Mouse (Mus musculus) stomach, embryonic 16.5 days (tissue): ENCODE measurements around the gene Arl8a. TPM values are rescaled to one million over a fixed set of nuclear protein-coding genes. Genes with fewer than 3 reads are reported as not detected.

Experiments
- ATAC-seq: fragments of 200-750 bp; cut with Nextera tagmentation; 2 replicates; pipeline ENCODE4 v1.8.0; 2017; ENCODE audit warnings: moderate number of reproducible peaks, moderate TSS enrichment; ENCODE audit not compliant: insufficient read depth, low FRiP score
- H3K27ac ChIP-seq: fragments of 300-500 bp; sonication (generic); 2 replicates; pipeline ENCODE4 v1.5.1; 2014; ENCODE audit warnings: low read length
- H3K27me3 ChIP-seq: fragments of 300-500 bp; sonication (generic); 2 replicates; pipeline ENCODE4 v1.6.1; 2014; ENCODE audit warnings: low read length, control low read depth, mixed read lengths; ENCODE audit not compliant: control insufficient read depth, insufficient read depth
- H3K36me3 ChIP-seq: fragments of 300-500 bp; sonication (generic); 2 replicates; pipeline ENCODE4 v1.6.1; 2014; ENCODE audit warnings: low read length; ENCODE audit not compliant: control insufficient read depth, insufficient read depth
- H3K4me1 ChIP-seq: fragments of 300-500 bp; sonication (generic); 2 replicates; pipeline ENCODE4 v1.6.1; 2014; ENCODE audit warnings: low read length, control low read depth, mixed read lengths; ENCODE audit not compliant: control insufficient read depth, insufficient read depth
- H3K4me2 ChIP-seq: fragments of 300-500 bp; sonication (generic); 2 replicates; pipeline ENCODE4 v1.6.1; 2014; ENCODE audit warnings: low read depth, low read length, mixed read lengths
- H3K4me3 ChIP-seq: fragments of 300-500 bp; sonication (generic); replicated peaks from 2 replicates; pipeline ENCODE4 v1.5.1; 2014; ENCODE audit warnings: mild to moderate bottlenecking, low read length
- H3K9ac ChIP-seq: fragments of 300-500 bp; sonication (generic); 2 replicates; pipeline ENCODE4 v1.6.1; 2014; ENCODE audit warnings: low read length
- H3K9me3 ChIP-seq: fragments of 300-500 bp; sonication (generic); replicated peaks from 2 replicates; pipeline ENCODE4 v1.6.1; 2016; ENCODE audit warnings: low read length, control low read depth; ENCODE audit not compliant: control insufficient read depth
- WGBS: fragments of 180-500 bp; shearing (Covaris S2); extraction: QIAGEN DNeasy Blood & Tissue Kit; methylation state at CpG from one replicate; pipeline ENCODE4 v1.1.7; 2014; 5-methylcytosine and 5-hydroxymethylcytosine counted together
- polyA plus RNA-seq: library from polyadenylated mRNA; unstranded; fragments of >200 nt; fragmentation: Nextera tagmentation; extraction: Ambion mirVana; gene quantifications from 2 replicates; pipeline ENCODE4 v1.2.1, GENCODE M21; 2015

Gene Arl8a
- polyA plus RNA-seq, 1 experiment from 2014 or later = 35.3 TPM

DNA sequence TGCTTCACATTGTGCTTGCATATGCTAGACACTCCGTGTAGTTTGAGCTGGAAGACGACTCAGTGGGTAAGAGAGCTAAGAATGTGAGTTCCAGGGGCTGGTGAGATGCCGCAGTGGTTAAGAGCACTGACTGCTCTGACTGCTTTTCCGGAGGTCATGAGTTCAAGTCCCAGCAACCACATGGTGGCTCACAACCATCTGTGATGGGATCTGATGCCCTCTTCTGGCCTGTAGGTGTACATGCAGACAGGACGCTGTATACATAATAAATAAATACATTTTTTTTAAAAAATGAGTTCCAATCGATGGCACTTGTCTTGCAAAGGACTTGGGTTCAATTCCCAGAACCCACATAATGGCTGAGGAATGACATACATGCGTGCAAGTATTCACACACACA is 24.6 kb downstream of the Arl8a start:
- Histone ChIP-seq H3K9ac (no peak overlapping the region), H3K27ac (no peak overlapping the region), H3K4me2 (no peak overlapping the region), H3K4me3 (no peak overlapping the region), H3K9me3 (no peaks in the 10 kb centered on the region), H3K27me3 (no peaks in the 10 kb centered on the region), H3K36me3 (no peaks in the 10 kb centered on the region), H3K4me1 (peaks cover 6% of the 10 kb centered on the region; the same call in 1 of the 2 replicates)
- no peak for ATAC-seq
- WGBS = 76% methylated on average over 7 of the region's 7 CpGs

DNA sequence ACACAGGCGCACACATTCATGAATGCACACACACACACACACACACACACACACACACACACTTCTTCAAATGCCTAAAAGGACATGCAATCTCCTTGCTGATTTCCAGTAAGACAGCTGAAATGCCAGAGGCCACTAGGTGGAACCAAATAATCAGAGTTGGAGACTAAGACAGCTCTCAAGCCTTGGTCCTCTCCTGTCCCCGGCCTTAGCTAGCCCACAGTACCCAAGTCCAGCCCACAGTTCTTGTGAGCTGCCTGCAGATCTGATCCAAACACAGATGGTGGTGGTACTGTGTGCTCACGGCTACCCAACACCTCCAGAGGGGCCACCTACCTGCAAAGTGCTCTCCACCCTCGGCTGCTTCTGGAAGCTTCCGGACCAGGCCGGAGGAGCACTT is 25.4 kb downstream of the Arl8a start:
- H3K27me3 ChIP-seq = no peaks in the 10 kb centered on the region
- H3K9ac ChIP-seq = no peak overlapping the region
- H3K36me3 ChIP-seq = no peaks in the 10 kb centered on the region
- no peak overlapping the region for H3K4me3 ChIP-seq
- no peak overlapping the region for H3K4me2 ChIP-seq
- peaks cover 6% of the 10 kb centered on the region; the same call in 1 of the 2 replicates for H3K4me1 ChIP-seq
- whole genome bisulfite sequencing = 40% methylated on average over 6 of the region's 6 CpGs
- H3K9me3 ChIP-seq = no peaks in the 10 kb centered on the region
- ATAC-seq = peak; percentile 79
- H3K27ac ChIP-seq = no peak overlapping the region

DNA sequence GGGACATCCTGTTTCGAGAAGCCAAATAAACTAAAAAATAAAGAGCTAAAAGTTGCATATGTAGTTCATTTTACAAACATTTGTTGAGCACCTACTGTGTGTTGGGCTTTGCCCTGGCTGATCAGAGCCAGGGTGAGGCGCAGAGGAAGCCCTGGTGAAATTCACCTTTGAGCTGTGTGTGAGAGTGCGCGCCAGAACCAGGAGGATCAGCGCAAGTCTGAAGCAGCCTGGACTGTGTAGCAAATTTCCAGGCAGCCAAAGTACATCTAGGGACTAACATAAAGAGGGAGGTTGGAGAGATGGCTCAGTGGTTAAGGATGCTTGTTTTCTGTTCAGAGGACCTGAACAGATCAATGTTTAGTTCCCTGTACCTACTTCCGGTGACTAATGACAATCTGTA is 26.7 kb downstream of the Arl8a start:
- peaks cover 6% of the 10 kb centered on the region; the same call in 1 of the 2 replicates for H3K4me1 ChIP-seq
- H3K36me3 ChIP-seq = no peaks in the 10 kb centered on the region
- H3K9ac ChIP-seq = no peak overlapping the region
- WGBS = 91% methylated on average over 6 of the region's 6 CpGs
- no peaks in the 10 kb centered on the region for H3K27me3 ChIP-seq
- no peaks in the 10 kb centered on the region for H3K9me3 ChIP-seq
- H3K27ac ChIP-seq = no peak overlapping the region
- no peak overlapping the region for H3K4me2 ChIP-seq
- no peak for ATAC-seq
- H3K4me3 ChIP-seq = no peak overlapping the region

DNA sequence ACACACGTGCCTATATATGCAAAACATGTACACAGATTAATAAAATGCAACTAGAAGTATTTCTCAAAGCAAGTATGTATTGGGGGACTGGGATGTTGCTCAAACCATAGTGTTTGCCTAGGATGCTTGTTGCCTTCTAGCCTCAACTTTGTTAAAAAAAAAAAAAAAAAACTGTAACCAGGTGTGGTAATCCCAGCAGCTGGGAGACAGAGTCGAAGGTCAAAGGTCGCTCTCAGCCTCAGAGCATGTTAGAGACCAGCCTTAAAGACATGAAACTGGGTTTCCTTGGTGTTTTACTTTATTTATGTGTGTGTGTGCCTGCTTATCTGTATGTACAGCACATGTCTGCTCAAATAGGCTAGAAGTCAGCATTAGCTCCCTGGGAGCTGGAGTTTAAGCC is 28.6 kb downstream of the Arl8a start:
- no peak for ATAC-seq
- Histone ChIP-seq H3K36me3 (no peaks in the 10 kb centered on the region), H3K27me3 (no peaks in the 10 kb centered on the region), H3K27ac (no peak overlapping the region), H3K4me1 (0 out of 2 replicates have a peak, but pooled peaks cover 3% of the 10 kb centered on the region), H3K9ac (no peak overlapping the region), H3K4me2 (no peak overlapping the region), H3K9me3 (no peaks in the 10 kb centered on the region), H3K4me3 (no peak overlapping the region)
- WGBS = 72% methylated on average over 3 of the region's 3 CpGs

DNA sequence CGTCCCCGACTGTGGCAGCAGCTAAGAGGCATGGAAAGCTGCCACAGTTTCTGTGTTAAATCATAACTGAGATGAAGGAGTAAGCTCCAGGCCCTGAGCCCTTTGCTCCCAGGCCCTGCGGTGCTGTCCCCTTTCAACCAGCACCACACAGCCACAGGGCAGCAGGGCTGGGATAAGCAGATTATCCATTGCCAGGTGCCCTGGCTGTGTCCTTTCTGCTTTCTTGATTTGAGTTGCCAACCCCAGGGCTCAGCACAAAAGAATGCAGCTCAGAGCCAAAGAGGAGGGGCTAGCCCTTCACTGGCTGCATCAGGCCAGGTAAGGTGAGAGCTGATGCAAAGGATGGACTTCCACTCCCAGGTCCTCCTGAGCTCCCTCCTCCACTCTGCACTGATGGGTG is 31.1 kb downstream of the Arl8a start:
- no peak for ATAC-seq
- no peak overlapping the region for H3K4me2 ChIP-seq
- no peak overlapping the region for H3K27ac ChIP-seq
- no peak overlapping the region for H3K4me3 ChIP-seq
- H3K36me3 ChIP-seq = no peaks in the 10 kb centered on the region
- WGBS = 91% methylated on average over 3 of the region's 3 CpGs
- peaks cover 16% of the 10 kb centered on the region for H3K4me1 ChIP-seq
- H3K27me3 ChIP-seq = no peaks in the 10 kb centered on the region
- no peak overlapping the region for H3K9ac ChIP-seq
- no peaks in the 10 kb centered on the region for H3K9me3 ChIP-seq

GRCm38 (mm10) chr1:135178863-135179262 is 32.2 kb downstream of the Arl8a start:
- H3K4me3 ChIP-seq = no peak overlapping the region
- ATAC-seq = no peak; the same call in 1 of the 2 replicates
- 66% methylated on average over 7 of the region's 7 CpGs for WGBS
- H3K4me2 ChIP-seq = no peak overlapping the region
- H3K9ac ChIP-seq = no peak overlapping the region
- peaks cover 16% of the 10 kb centered on the region for H3K4me1 ChIP-seq
- no peaks in the 10 kb centered on the region for H3K27me3 ChIP-seq
- H3K36me3 ChIP-seq = no peaks in the 10 kb centered on the region
- peak overlapping the region; percentile 21; the same call in 1 of the 2 replicates for H3K27ac ChIP-seq
- H3K9me3 ChIP-seq = no peaks in the 10 kb centered on the region

DNA sequence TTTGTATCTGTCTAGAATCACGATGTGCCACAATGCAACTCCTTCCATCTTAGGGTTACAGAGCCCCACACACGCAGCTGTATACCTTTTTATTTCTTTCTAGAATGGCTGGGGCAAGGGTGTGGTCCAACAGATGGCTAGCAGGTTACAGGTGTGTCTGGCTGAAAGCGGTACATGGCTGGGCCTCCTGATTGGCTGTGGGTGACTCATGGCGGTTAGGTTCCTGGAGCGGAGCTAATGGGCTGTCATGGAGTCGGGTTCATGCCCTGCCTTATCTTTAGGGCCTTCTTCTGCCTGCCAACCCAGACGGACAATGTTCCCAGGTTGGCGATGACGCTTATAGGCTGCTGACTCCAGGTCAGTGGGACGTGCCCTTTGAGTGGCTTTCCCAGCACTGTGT is 34.2 kb downstream of the Arl8a start:
- peaks cover 16% of the 10 kb centered on the region for H3K4me1 ChIP-seq
- H3K4me3 ChIP-seq = no peak overlapping the region
- WGBS = 64% methylated on average over 10 of the region's 10 CpGs
- H3K9ac ChIP-seq = no peak overlapping the region
- H3K27ac ChIP-seq = peak overlapping the region; percentile 88
- H3K27me3 ChIP-seq = no peaks in the 10 kb centered on the region
- no peaks in the 10 kb centered on the region for H3K9me3 ChIP-seq
- peak; percentile 74 for ATAC-seq
- H3K36me3 ChIP-seq = no peaks in the 10 kb centered on the region
- no peak overlapping the region for H3K4me2 ChIP-seq

DNA sequence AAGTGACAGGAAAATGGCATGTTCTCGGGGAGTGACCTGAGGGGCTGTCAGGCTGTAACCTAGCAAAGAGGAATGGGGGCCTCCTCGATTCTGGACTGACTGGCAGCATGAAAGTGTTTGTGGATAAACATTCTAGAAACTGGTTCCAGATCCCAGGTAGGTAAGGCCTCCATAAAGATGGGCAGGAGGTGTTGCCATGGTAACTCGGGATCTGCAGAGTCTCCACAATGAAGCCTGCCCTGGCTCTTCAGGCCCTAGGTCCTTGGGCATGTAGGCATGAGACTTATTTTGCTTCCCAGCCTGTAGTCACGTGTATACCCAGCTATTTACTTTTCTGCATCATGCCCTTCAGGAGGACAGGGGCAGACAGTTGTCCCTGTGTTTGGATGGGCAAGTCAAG is 34.7 kb downstream of the Arl8a start:
- WGBS = 65% methylated on average over 4 of the region's 4 CpGs
- Histone ChIP-seq H3K27me3 (no peaks in the 10 kb centered on the region), H3K9me3 (no peaks in the 10 kb centered on the region), H3K4me1 (peaks cover 16% of the 10 kb centered on the region), H3K4me2 (no peak overlapping the region), H3K9ac (no peak overlapping the region), H3K4me3 (no peak overlapping the region), H3K36me3 (no peaks in the 10 kb centered on the region), H3K27ac (peak overlapping the region; percentile 88)
- no peak for ATAC-seq

GRCm38 (mm10) chr1:135181880-135182623 is 35.4 kb downstream of the Arl8a start:
- H3K9me3 ChIP-seq = no peaks in the 10 kb centered on the region
- 69% methylated on average over 8 of the region's 8 CpGs for WGBS
- peaks cover 16% of the 10 kb centered on the region for H3K4me1 ChIP-seq
- no peak overlapping the region for H3K4me3 ChIP-seq
- no peak overlapping the region for H3K4me2 ChIP-seq
- H3K27ac ChIP-seq = peak overlapping the region; percentile 88
- no peak overlapping the region for H3K9ac ChIP-seq
- no peaks in the 10 kb centered on the region for H3K27me3 ChIP-seq
- H3K36me3 ChIP-seq = no peaks in the 10 kb centered on the region
- no peak for ATAC-seq
